Mouse (Mus musculus) cerebellum, adult (tissue): ENCODE measurements around the gene Endod1.
A peak's percentile ranks its signal among the peaks of the same experiment; 100 is the strongest.

Experiments used
- ATAC-seq: cut with Nextera tagmentation; 2 replicates; pipeline ENCODE4 v1.9.2; 2017; ENCODE audit warnings: mild to moderate bottlenecking, moderate library complexity, mixed read lengths; ENCODE audit not compliant: insufficient number of reproducible peaks, low FRiP score, low TSS enrichment

Endod1 gene

DNA sequence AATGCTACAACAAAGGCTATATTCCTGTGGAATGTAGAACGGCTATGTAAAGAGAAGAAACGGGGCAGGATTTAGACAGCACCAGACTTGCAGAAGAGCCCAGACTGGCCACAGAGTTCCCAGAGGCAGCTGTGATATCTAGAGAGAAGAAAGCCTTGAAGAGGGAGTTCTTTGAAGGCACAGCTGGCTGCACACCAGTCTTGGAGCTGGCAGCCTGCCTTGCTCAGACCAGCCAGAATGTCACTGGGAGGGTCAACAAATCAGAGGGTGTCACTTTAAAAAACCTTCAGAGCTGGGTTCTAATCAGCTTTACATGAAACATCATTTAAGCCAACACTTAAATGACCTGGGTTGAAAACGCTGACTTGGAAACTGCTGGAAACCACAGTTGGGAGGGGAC lies 42.6 kb downstream of the Endod1 start:
- ATAC-seq: no peak

DNA sequence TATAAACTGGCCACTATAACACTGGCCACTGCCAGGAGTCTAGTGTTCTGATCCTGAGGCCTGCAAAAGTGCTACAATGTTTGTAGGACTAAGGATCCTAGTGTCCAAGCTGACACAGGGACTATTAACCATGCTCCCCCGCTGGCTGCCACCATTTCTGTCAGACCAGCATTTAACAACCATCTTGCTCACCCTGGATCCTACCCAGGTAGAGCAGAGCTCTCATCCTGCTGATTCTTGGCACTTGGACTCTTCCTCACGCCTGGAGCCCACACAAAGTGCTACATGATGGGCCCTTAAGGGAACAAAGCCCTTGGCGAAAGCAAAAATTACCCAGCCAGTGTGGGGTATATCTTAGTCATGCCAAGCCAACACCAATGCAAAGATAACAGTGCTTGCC lies 44.4 kb downstream of the Endod1 start:
- ATAC-seq: peak; percentile 63

DNA sequence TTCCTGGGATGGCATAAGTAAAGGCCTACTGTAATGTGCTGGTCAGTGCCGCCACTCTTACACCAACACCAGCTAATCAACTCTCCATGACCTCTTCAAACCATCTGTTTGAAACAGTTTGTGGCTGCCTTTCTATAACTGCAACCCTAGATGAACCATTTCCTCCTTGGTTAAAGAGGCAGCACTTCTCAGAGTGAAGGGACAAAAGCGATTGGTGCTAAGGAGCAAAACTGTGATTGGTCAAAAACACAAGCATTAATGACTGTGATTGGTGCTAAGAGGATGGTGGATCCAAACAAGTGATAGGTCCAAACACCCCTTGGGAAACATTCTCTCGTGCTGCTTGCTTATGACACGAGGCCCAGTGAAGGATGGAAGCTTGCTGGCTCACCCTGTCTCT lies 45.5 kb downstream of the Endod1 start:
- ATAC-seq: no peak

DNA sequence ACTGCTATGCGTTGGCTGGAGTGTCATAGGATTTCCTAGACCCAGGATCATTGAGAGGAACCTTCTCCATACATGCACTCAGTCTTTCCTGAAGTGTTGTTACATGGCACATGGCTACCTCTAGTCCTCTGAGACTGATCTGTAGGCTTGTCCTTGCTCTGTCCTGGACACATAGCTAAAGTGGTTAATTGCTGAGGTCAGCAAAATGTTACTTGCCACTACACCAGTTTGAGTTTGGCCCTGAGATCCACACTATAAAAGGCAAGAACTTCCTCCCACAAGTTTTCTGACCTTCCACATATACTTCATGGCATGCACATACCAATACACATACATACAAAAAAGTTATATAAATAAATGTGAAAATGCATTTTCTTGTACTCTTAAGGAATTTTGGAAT lies 64.7 kb downstream of the Endod1 start:
- no peak for ATAC-seq

DNA sequence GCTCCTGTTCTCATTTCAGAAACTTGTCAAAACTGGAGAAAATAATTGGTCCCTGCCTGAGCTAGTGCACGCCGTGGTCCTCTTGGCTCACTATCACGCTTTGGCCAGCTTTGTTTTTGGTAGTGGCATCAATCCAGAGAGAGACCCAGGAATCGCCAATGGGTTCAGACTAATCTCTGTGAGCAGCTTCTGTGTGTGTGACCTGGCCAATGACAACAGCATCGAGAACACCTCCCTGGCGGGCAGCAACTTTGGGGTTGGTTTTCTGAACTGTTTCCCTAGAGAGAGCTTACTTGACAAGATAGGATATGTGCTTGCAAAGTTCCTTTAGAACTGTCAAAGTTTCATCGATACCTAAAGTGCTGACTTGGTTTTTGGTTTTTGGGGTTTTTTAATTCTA lies 66.8 kb downstream of the Endod1 start:
- ATAC-seq: no peak

DNA sequence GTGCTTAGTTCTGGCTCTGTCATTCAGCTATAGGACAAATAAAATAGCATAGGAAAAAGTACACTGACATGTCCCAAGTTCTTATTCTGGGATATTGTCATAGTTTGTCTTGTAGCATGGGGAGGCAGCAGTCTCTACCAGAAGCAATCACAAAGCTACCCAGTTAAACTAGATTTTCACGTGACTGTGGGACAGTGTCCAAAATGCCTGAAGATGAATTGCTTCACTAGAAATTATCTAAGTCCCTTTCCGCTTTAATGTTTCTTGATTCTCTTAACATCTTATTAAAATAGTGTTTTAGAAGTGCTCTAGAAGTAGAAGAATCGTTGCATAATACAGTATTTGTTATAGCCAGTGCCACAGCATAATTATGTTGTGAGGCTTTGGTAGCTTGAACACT lies 67.3 kb downstream of the Endod1 start:
- no peak for ATAC-seq

DNA sequence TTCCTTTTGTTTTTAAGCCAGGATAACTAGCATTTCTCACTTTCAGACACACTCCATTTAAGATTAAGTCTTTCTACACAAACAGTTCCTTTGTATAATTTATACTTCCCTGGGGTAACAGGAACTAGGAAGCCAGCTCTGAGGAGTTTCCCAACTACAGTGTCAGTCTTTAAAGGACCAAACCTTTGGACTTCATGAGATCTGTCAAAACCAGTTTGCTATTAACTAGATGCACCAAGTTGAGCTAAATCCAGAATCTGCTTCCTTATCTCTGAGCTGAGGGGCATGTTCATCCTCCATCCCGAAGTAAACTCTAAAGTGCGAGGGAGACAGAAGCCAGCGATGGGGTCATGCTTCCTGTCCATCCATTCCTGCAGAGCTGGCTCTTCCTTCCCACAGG lies 74.0 kb downstream of the Endod1 start:
- no peak for ATAC-seq

DNA sequence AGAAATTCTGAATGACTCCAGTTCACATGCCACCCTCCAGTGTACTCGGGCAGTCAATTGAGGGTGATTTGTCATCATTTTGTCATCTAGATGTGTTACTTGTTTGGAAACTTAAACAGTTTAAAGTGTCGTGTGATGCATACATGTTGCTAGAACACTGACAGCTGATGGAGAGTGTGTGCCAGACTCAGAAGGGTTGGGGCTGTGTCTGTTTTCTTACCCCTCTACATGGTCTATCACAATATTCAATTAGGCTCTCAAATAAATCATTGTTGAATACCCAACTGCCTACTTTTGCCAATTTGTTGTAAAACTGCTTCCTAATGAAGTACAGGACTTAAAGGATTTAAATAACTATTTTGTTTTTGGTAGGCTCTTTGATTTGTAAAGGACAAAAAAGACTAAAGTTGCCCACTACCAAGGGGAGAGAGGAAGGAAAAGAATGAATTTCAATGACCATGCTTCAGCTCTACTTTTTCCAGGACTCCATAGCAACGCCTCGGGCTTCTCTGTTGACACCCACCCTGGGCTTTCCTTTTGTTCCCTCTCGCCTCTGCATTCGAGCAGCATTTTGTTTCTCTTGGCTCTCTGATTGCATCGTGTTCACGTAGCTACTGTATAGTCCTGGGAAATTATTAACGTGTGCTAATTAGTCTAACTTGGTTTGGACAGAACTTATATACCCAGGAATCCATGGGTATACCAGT lies 76.9 kb downstream of the Endod1 start:
- ATAC-seq: no peak
